ENCODE assay signal across 12 mouse cellular contexts in genomic region chr1:71763530-71763929, GRCm38 (mm10).
A peak's percentile ranks its signal among the peaks of the same experiment; 100 is the strongest.
DNase-seq lines count a peak whose midpoint lies in the region; ATAC-seq and TF ChIP-seq lines count a peak whose summit lies in the region.
"Had no signal": no experiment of that assay in that cellular context is flagged by ENCODE, and none has a peak within 500 bp of the region (broad histone marks: within the 10 kb centered on the region; RNA-seq: fewer than 3 reads in every experiment).

No protein-coding gene starts in this region.

- H3K27me3 ChIP-seq in intestine, embryonic 14.5 days (replicated peaks; ENCODE audit: control insufficient read depth, insufficient read depth, low read length): no peaks in the 10 kb centered on the region
- no peaks in the 10 kb centered on the region for H3K27me3 ChIP-seq in intestine, postnatal 0 days (replicated peaks; ENCODE audit: control insufficient read depth, insufficient read depth, low read length)
- H3K27me3 ChIP-seq: forebrain, embryonic 13.5 days; hindbrain, embryonic 15.5 days had no signal

- DNase-seq in intestine, embryonic 14.5 days (ENCODE audit: low spot score): peak; percentile 43
- peak; percentile 6 for DNase-seq in urinary bladder, postnatal 14 days (ENCODE audit: low spot score)
- no peak for DNase-seq in urinary bladder, adult 18-20 months (ENCODE audit: low spot score in 2 of 2)
- DNase-seq in forelimb bud, embryonic 11.5 days (ENCODE audit: low read depth, low spot score): peak; percentile 43
- DNase-seq in c-Kit-positive CD71-positive TER-119-positive erythroid progenitor cells, embryonic 14.5 days (ENCODE audit: low spot score): no peak
- DNase-seq in left cerebral cortex, postnatal 4 days: no peak

- no peak overlapping the region for H3K4me2 ChIP-seq in intestine, embryonic 14.5 days (ENCODE audit: low read length)
- no peak overlapping the region for H3K4me2 ChIP-seq in intestine, postnatal 0 days (replicated peaks; ENCODE audit: low read depth)
- H3K4me2 ChIP-seq: forebrain, embryonic 13.5 days; hindbrain, embryonic 15.5 days; liver, embryonic 11.5 days; midbrain, embryonic 11.5 days had no signal

- no peaks in the 10 kb centered on the region for H3K9me3 ChIP-seq in intestine, embryonic 14.5 days (ENCODE audit: control insufficient read depth, low read length)
- H3K9me3 ChIP-seq in intestine, postnatal 0 days (ENCODE audit: control insufficient read depth): no peaks in the 10 kb centered on the region
- H3K9me3 ChIP-seq: forebrain, embryonic 13.5 days; G1E; hindbrain, embryonic 15.5 days had no signal

- WGBS in intestine, embryonic 14.5 days: 60% methylated on average over 2 of the region's 2 CpGs
- 45% methylated on average over 2 of the region's 2 CpGs for WGBS in intestine, postnatal 0 days

- no peak for TF ChIP-seq CTCF in intestine, postnatal 0 days (IDR thresholded peaks at IDR 0.05; ENCODE audit: low read depth)

- no peaks in the 10 kb centered on the region for H3K36me3 ChIP-seq in intestine, embryonic 14.5 days (ENCODE audit: control insufficient read depth, insufficient read depth, low read length)
- H3K36me3 ChIP-seq in intestine, postnatal 0 days (ENCODE audit: control insufficient read depth, insufficient read depth): no peaks in the 10 kb centered on the region
- H3K36me3 ChIP-seq: G1E; hindbrain, embryonic 15.5 days had no signal

- ATAC-seq in intestine, embryonic 14.5 days (replicated peaks; ENCODE audit: low FRiP score, low TSS enrichment, low read depth): no peak
- no peak for ATAC-seq in intestine, postnatal 0 days
- ATAC-seq: forebrain, embryonic 13.5 days had no signal

- intact Hi-C loops in left cerebral cortex, postnatal 4 days (cut with DNase I): no loop called here

- H3K4me1 ChIP-seq in intestine, embryonic 14.5 days (replicated peaks; ENCODE audit: control insufficient read depth, insufficient read depth, low read length): no peaks in the 10 kb centered on the region
- H3K4me1 ChIP-seq in intestine, postnatal 0 days (replicated peaks; ENCODE audit: control insufficient read depth, insufficient read depth, low read length): no peaks in the 10 kb centered on the region
- H3K4me1 ChIP-seq: forebrain, embryonic 13.5 days; hindbrain, embryonic 15.5 days had no signal

- no peak overlapping the region for H3K27ac ChIP-seq in intestine, embryonic 14.5 days (ENCODE audit: low read depth)
- no peak overlapping the region for H3K27ac ChIP-seq in intestine, postnatal 0 days (ENCODE audit: low read depth, low read length)
- H3K27ac ChIP-seq: forebrain, embryonic 13.5 days; hindbrain, embryonic 15.5 days had no signal

- H3K4me3 ChIP-seq in intestine, embryonic 14.5 days (ENCODE audit: low read depth, low read length): no peak overlapping the region
- no peak overlapping the region for H3K4me3 ChIP-seq in intestine, postnatal 0 days (ENCODE audit: low read depth, low read length)
- H3K4me3 ChIP-seq: forebrain, embryonic 13.5 days; hindbrain, embryonic 15.5 days had no signal

- H3K9ac ChIP-seq in intestine, embryonic 14.5 days (ENCODE audit: low read length): no peak overlapping the region
- no peak overlapping the region for H3K9ac ChIP-seq in intestine, postnatal 0 days (ENCODE audit: low read depth, low read length)
- H3K9ac ChIP-seq: forebrain, embryonic 13.5 days; hindbrain, embryonic 15.5 days had no signal

Comparison
In these comparisons a context has a peak if more than half of its experiments do, and no peak if none do; other contexts are left out.
1. DNase-seq: peak in intestine, embryonic 14.5 days (single experiment), urinary bladder, postnatal 14 days (single experiment) and forelimb bud, embryonic 11.5 days (single experiment); none in urinary bladder, adult 18-20 months (0 of 2), c-Kit-positive CD71-positive TER-119-positive erythroid progenitor cells, embryonic 14.5 days (single experiment) and left cerebral cortex, postnatal 4 days (single experiment).